Mouse (Mus musculus) stomach, postnatal 0 days (tissue): ENCODE results near the gene Thsd4.

Source experiments
- CTCF ChIP-seq: IDR thresholded peaks from 2 replicates; pipeline ENCODE4 v1.5.1; 2016; ENCODE audit warnings: antibody characterized with exemption, low read depth, mild to moderate bottlenecking, moderate library complexity
- EP300 ChIP-seq: optimal IDR thresholded peaks from 2 replicates; pipeline ENCODE3; 2016; ENCODE audit warnings: antibody characterized with exemption

DNA sequence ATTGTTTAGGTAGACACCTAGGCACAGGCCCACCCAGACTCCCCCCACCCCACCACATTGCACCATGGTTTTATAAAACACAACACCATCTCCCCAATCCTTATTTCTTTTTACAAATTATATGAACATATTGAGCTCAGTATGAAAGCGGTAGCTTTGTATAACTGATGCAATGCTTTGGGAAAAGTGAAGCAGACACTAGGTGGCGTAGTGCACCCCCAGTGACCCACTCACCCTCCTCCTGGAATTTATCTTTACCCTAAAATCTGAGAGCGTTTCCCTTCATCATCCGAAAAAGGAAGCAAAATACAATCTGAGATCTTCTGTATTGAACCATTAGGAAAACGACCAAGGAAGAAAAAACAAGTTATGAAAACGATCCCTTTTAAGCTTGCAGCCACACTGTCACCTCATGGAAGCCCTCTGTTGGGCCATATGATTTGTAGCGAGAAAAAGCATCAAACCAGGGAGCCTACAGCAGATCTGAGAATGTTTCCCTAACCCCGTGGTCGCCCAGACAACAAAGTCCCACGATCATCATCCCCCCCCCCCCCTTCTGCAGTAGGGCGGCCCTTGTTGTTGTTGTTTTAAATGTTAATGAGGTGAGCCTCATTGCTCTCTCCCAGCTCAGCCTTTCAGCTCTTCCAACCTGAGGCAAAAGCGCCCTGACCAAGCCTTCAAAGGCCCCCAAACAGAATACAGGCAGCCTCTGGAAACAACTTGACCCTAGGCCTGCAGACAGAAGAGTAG is 246.3 kb downstream of the Thsd4 start:
- TF ChIP-seq CTCF: peak; percentile 72
- no peak for TF ChIP-seq EP300
